Mouse (Mus musculus): Measurements from ENCODE around the gene Nxf1. TPM values are rescaled to one million over a fixed set of nuclear protein-coding genes. Genes with fewer than 3 reads are reported as not detected.

Gene Nxf1
- total RNA-seq, 2 experiments from 2014 or later: 90.2 to 98.8 TPM

DNA sequence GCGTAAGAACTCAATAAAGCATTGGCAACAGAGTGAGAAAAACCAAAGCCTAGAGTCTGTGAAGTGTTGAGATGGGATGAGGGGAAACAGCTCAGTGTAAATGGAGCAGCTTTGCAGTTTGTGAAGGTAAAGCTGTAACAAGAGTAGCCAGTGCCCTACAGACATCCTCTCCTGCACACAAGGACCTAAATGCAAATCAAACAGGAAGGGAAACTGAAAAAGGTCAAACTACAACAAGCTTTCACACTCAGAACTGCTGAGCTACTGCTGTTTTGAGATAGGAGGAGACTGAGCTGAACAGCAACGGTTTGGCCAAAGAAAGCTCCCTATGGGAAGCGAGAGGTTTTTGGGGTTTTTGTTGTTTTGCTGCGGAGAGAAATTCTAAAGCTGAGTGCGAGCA, 49.9 kb downstream of the Nxf1 start:
- Histone ChIP-seq H3K27ac (no peak overlapping the region), H3K4me3 (no peak overlapping the region)
- intact Hi-C loops (cut with DNase I): no loop called here
- DNase-seq (ENCODE audit: extremely low spot score in 1 of 2, low spot score in 2 of 2): no peak
- no peak for TF ChIP-seq CTCF (IDR thresholded peaks at IDR 0.05)

DNA sequence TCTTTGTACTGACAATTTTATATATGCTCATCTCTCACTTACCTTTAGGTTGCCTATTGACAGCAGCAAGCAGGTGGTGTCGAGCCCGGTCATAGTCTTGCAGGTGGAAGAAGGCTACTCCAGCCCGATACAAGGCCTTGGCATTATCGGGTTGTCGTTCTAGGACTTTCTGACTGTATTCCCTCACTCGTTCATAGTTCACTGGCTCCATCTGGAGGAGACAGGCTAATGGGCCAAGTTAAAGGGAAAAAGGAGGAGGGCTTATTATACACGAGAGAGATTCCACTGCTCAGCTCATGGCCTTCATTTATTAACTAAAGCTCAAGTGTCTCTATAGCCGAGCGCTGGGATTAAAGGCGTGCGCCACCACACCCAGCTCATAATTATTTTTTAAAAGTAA, 58.9 kb downstream of the Nxf1 start:
- Histone ChIP-seq H3K27ac (no peak overlapping the region), H3K4me3 (no peak overlapping the region)
- no peak for DNase-seq (ENCODE audit: extremely low spot score in 1 of 2, low spot score in 2 of 2)
- intact Hi-C loops (cut with DNase I): loop anchor here (5.0 kb wide), 1 partner anchor 249 kb away; no protein-coding TSS in a partner anchor
- TF ChIP-seq CTCF (IDR thresholded peaks at IDR 0.05): peak; percentile 19

DNA sequence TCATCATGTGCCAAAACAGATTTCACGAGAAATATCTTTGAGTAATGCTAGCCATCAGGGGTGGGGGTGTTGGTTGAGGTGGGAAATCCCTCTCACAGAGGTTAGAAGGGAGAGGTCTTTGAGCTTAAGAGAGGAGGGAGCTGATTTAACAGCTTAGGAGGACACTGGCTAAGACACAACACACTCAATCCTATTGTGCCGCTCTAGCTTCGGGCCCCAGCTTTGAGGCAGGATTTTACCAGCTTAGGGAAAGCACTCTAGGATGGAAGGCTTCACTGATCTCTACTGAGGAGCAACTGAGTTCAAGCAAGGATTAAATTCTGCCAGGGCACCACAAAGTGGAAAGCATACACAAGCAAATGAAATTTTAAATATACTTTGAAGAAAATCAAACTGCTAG, 60.1 kb downstream of the Nxf1 start:
- no peak for TF ChIP-seq CTCF (IDR thresholded peaks at IDR 0.05)
- DNase-seq (ENCODE audit: extremely low spot score in 1 of 2, low spot score in 2 of 2): no peak
- Histone ChIP-seq H3K27ac (no peak overlapping the region), H3K4me3 (no peak overlapping the region)
- intact Hi-C loops (cut with DNase I): loop anchor here (5.0 kb wide), 1 partner anchor 250 kb away; no protein-coding TSS in a partner anchor

DNA sequence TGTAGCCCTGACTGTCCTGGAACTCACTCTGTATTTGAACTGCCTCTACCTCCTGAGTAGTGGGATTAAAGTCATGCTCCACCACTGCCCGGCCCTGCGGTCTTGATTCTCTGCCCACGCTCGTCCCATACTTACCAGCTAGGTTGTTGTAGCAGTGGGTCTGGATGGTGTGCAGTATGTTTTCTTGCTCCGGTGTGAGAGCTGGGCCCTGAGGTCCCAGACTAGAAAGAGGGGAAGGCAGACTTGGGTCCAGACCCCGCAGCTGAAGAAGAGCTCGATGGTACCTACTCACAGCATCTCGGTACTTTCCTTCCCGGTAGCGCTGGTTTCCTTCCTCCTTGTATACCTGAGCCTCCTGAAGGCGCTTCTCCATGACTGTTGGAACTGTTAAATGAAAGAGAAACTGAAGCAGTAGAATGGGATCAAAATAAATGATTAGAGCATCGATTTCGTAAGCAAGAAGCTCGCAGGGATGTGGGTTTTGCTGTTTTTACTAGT, 61.5 kb downstream of the Nxf1 start:
- peak overlapping the region; percentile 71 for H3K4me3 ChIP-seq
- peak overlapping the region; percentile 84 for H3K27ac ChIP-seq
- TF ChIP-seq CTCF (IDR thresholded peaks at IDR 0.05): no peak
- intact Hi-C loops (cut with DNase I): loop anchor here (2.0 to 5.0 kb wide), 2 partner anchors 44 to 251 kb away; partner anchors contain the start of gene Tmem179b
- DNase-seq (ENCODE audit: extremely low spot score in 1 of 2, low spot score in 2 of 2): no peak

DNA sequence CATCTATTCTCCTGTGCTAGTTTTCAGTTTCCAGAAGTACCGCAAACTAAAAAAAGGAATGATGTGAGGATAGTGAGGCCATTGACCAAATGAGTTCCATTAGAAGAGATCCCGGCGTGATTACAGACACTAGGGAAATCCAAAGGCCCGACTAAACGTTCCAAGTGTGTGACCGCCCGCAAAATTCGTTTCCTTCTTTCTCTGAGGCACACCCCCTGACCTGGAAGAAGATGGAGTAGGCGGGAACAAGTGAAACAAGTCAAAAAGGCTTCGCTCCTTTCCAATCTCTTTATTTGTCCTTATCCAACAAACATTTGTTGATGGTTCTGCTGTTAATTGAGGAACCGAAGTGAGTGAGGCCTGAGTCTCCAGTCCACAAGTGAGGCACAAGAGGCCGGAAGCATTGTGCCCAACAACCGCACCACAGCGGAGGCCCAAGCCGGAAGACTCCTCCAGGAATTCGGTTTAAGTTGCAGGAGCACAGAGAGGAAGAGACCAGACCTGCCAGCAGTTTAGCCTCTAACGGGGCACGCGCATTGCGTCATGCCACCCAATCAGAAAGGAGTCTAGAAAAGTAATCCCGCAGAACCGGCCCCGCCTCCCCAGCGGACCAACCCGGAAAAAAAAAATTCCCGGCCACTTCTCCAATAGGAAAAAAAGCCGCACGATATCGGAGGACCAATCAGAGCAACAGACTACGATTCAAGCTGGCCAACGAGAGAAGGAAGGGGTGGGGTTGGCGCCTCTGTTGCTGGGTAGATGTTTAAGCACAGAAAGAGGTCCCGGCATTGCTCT, 62.1 kb downstream of the Nxf1 start, which contains the start of gene Ttc9c:
TSS of gene Ttc9c (minus strand) at position 533 of the 795 bp plus-strand sequence.
- Histone ChIP-seq H3K4me3 (peak within 1 kb of the TSS; percentile 71), H3K27ac (peak within 1 kb of the TSS; percentile 98)
- peak; percentile 92 to 97 for DNase-seq (ENCODE audit: extremely low spot score in 1 of 2, low spot score in 2 of 2)
- intact Hi-C loops (cut with DNase I): loop anchor here (1.0 to 5.0 kb wide), 5 partner anchors 17 to 252 kb away; partner anchors contain the start of genes Polr2g, Tmem179b, Ubxn1 and Zbtb3
- no peak for TF ChIP-seq CTCF (IDR thresholded peaks at IDR 0.05)

DNA sequence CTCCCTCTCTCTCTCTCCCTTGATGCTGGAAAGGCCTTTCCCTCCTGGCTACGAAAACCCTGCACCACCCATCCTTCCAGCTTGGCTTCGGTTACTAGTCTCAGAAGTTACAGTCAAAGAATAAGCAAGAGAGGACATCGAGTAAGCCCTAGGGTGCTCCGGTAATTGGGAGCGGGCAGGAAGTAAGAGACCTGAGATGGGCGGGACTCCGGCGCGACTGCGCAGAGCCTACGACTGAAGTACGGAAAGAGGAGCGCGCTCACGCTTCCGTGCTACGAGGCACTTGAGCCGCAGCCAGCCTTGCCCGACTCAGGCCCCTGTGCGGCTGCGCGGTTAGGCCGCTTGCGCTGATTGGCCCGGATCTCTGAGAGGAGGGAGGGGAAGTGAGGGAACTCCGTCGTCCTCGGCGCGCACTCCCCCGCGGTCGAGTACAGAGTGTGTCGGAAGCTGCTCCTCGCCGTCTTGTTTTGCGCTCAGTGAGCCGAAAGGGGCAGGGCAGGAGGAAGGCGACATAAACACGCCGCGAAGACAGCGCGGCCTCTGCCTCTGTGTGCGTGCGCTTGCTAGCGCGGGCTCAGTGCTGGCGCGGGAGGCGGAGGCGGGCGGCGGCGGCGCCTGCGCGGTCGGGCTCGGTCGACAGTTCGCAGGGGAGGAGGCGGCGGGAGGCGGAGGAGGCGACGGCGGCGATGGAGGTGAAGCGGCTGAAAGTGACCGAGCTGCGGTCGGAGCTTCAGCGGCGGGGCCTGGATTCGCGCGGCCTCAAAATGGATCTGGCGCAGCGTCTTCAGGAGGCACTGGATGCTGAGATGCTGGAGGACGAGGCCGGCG, 62.9 kb downstream of the Nxf1 start, which contains the start of gene Hnrnpul2:
TSS of gene Hnrnpul2 (plus strand) at position 415 of the 828 bp plus-strand sequence.
- intact Hi-C loops (cut with DNase I): loop anchor here (1.0 to 5.0 kb wide), 6 partner anchors 17 to 253 kb away; partner anchors contain the start of genes Bscl2, Polr2g, Tmem179b and Ubxn1
- peak within 1 kb of the TSS; percentile 71 for H3K4me3 ChIP-seq
- DNase-seq (ENCODE audit: extremely low spot score in 1 of 2, low spot score in 2 of 2): peak; percentile 98
- no peak for TF ChIP-seq CTCF (IDR thresholded peaks at IDR 0.05)
- peak within 1 kb of the TSS; percentile 98 for H3K27ac ChIP-seq

Small RNA genes within 50 kb of the gene (microRNA-seq; reads per million reads assigned to microRNA genes)
- gene Mir6992: 0 reads per million in 2 experiments

Other genes starting within 250 kb of the Nxf1 start
- 10 to 100 TPM; 12.5 TPM for gene Slc22a8, start 165.8 kb upstream of the Nxf1 start, total RNA-seq (2021)
- gene Slc22a6, start 139.0 kb upstream of the Nxf1 start, total RNA-seq (2021): 1 to 10 TPM; 5.2 to 7.3 TPM
- gene Chrm1, start 93.3 kb upstream of the Nxf1 start, total RNA-seq (2021): 100 to 1,000 TPM; 152 to 155 TPM
- 100 to 1,000 TPM; 144 to 154 TPM for gene Slc3a2, start 33.7 kb upstream of the Nxf1 start, total RNA-seq (2021)
- 10 to 100 TPM; 48.5 to 53.1 TPM for gene Wdr74, start 21.2 kb upstream of the Nxf1 start, total RNA-seq (2021)
- gene 1700092M07Rik, start 16.4 kb upstream of the Nxf1 start, total RNA-seq (2021): 1 to 10 TPM; 1.4 to 1.8 TPM
- gene Stx5a, start 15.7 kb upstream of the Nxf1 start, total RNA-seq (2021): 10 to 100 TPM; 71.2 to 77.9 TPM
- gene Tmem223, start 13.9 kb downstream of the Nxf1 start, total RNA-seq (2021): 10 to 100 TPM; 63.8 to 66.8 TPM
- gene Tmem179b, start 17.4 kb downstream of the Nxf1 start, total RNA-seq (2021): 1 to 10 TPM; 8.2 to 8.7 TPM
- gene Taf6l, start 29.3 kb downstream of the Nxf1 start, total RNA-seq (2021): 10 to 100 TPM; 13.1 to 14.3 TPM
- gene Polr2g, start 41.5 kb downstream of the Nxf1 start, total RNA-seq (2021): 100 to 1,000 TPM in 1 of 2 experiments, 10 to 100 TPM in 1; 96.6 to 105 TPM
- 1 to 10 TPM; 5.3 to 6.7 TPM for gene Zbtb3, start 45.5 kb downstream of the Nxf1 start, total RNA-seq (2021)
- gene Ttc9c, start 62.3 kb downstream of the Nxf1 start, total RNA-seq (2021): 10 to 100 TPM; 34.5 to 36.7 TPM
- 100 to 1,000 TPM; 125 to 129 TPM for gene Hnrnpul2, start 62.9 kb downstream of the Nxf1 start, total RNA-seq (2021)
- not detected for gene AC129217.1, start 72.7 kb downstream of the Nxf1 start, total RNA-seq (2021)
- 100 to 1,000 TPM; 109 TPM for gene Bscl2, start 80.4 kb downstream of the Nxf1 start, total RNA-seq (2021)
- 100 to 1,000 TPM; 184 to 198 TPM for gene Gng3, start 82.1 kb downstream of the Nxf1 start, total RNA-seq (2021)
- 1 to 10 TPM in 1 of 2 experiments, under 1 TPM in 1; 0.87 to 1.1 TPM for gene Lrrn4cl, start 93.7 kb downstream of the Nxf1 start, total RNA-seq (2021)
- 10 to 100 TPM; 86.1 to 94.7 TPM for gene Ubxn1, start 114.4 kb downstream of the Nxf1 start, total RNA-seq (2021)
- gene Uqcc3, start 123.8 kb downstream of the Nxf1 start, total RNA-seq (2021): 10 to 100 TPM; 33.1 to 36.2 TPM
- 1 to 10 TPM; 6.5 to 9.3 TPM for gene Lbhd1, start 126.7 kb downstream of the Nxf1 start, total RNA-seq (2021)
- gene Gm49403, start 126.9 kb downstream of the Nxf1 start, total RNA-seq (2021): not detected
- gene 1810009A15Rik, start 131.8 kb downstream of the Nxf1 start, total RNA-seq (2021): 10 to 100 TPM; 22.5 to 23.2 TPM
- 1 to 10 TPM; 1.2 to 6.7 TPM for gene Gm49416, start 131.9 kb downstream of the Nxf1 start, total RNA-seq (2021)
- gene Ints5, start 135.9 kb downstream of the Nxf1 start, total RNA-seq (2021): 10 to 100 TPM; 21.7 to 22.9 TPM
- 100 to 1,000 TPM in 1 of 2 experiments, 10 to 100 TPM in 1; 96.4 to 104 TPM for gene Ganab, start 141.0 kb downstream of the Nxf1 start, total RNA-seq (2021)
- 100 to 1,000 TPM; 172 to 173 TPM for gene B3gat3, start 163.3 kb downstream of the Nxf1 start, total RNA-seq (2021)
- gene Rom1, start 172.3 kb downstream of the Nxf1 start, total RNA-seq (2021): 1 to 10 TPM; 5.6 to 7.2 TPM
- 10 to 100 TPM; 11.0 to 13.7 TPM for gene Eml3, start 172.5 kb downstream of the Nxf1 start, total RNA-seq (2021)
- gene Mta2, start 184.8 kb downstream of the Nxf1 start, total RNA-seq (2021): 10 to 100 TPM; 55.5 to 55.6 TPM
- 10 to 100 TPM; 21.4 to 22.4 TPM for gene Tut1, start 196.8 kb downstream of the Nxf1 start, total RNA-seq (2021)
- gene Eef1g, start 210.0 kb downstream of the Nxf1 start, total RNA-seq (2021): 100 to 1,000 TPM; 228 to 236 TPM
- 10 to 100 TPM; 22.5 to 32.2 TPM for gene Ahnak, start 232.2 kb downstream of the Nxf1 start, total RNA-seq (2021)